Mouse (Mus musculus): ENCODE data around the gene St6galnac3.

Gene St6galnac3

GRCm38 (mm10) chr3:153584836-153585235 is 140.1 kb downstream of the St6galnac3 start:
- no peak for DNase-seq (ENCODE audit: low spot score)

GRCm38 (mm10) chr3:153582065-153582464 is 142.9 kb downstream of the St6galnac3 start:
- DNase-seq (ENCODE audit: low spot score): no peak

DNA sequence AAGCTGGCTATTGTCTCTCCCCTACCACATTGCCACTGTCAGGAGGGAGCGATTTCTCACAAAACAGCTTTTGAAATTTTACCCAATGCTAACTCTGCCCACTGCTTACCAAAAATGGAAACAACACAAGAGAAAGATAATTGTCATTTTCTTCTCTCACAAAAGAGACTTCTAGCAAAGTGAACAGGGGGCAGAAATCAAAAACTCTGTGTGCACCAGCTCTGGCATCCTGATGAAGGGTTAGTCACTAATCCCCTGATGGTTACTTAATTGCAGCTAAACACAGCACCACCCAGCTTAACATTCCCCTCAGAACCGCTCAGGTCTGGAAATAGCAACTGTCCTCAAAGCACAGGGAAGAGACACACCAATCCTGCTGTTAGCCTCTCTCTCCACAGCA is 144.3 kb downstream of the St6galnac3 start:
- DNase-seq (ENCODE audit: low spot score): no peak

DNA sequence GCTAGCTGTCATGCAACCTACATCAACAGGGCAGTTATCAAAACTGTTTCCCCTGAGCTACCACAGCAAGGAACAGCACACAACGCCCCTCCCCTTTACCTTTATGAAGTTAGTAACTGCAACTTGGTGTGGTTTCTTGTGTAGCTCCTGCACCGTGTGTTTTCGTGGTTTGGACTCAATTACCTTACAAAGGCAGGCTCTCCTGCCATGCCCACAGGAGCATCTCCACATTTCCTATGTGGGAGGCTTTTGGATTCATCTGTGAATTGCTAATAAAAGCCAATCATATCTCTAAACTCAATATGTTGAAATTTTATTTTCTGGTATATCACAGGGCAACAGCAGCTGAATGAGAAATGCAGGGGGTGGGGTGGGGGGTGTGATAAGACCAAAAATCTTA is 144.8 kb downstream of the St6galnac3 start:
- no peak for DNase-seq (ENCODE audit: low spot score)

GRCm38 (mm10) chr3:153577286-153577685 is 147.7 kb downstream of the St6galnac3 start:
- no peak for DNase-seq (ENCODE audit: low spot score)

DNA sequence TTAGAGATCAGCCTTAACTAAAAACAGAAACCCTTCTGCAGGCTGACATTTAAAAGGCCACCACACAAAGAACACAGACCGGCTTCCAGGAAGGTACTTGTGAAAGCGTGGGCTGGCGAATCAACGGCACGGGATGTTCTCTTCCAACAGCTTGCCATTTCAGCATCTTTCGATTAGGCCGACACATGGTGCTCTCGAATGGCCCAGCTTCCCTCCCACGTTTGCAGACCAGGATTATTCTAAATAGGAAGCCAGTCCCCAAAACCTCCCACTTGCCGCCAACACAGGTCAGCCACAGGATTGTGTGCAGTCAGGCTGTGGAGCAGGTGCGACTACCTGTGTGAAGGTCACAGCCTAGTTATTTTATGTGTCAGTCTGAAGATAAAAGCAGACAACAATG is 153.8 kb downstream of the St6galnac3 start:
- DNase-seq (ENCODE audit: low spot score): no peak

GRCm38 (mm10) chr3:153568815-153569214 is 156.2 kb downstream of the St6galnac3 start:
- DNase-seq (ENCODE audit: low spot score): no peak

GRCm38 (mm10) chr3:153567913-153568312 is 157.1 kb downstream of the St6galnac3 start:
- DNase-seq (ENCODE audit: low spot score): no peak

- no peak for DNase-seq (ENCODE audit: low spot score)
Measured at GRCm38 (mm10) chr3:153567512-153567911, 157.5 kb downstream of the St6galnac3 start.

- DNase-seq (ENCODE audit: low spot score): no peak
Measured at GRCm38 (mm10) chr3:153566100-153566499, 158.9 kb downstream of the St6galnac3 start.

- DNase-seq (ENCODE audit: low spot score): no peak
Measured at GRCm38 (mm10) chr3:153560897-153561296, 164.1 kb downstream of the St6galnac3 start.

DNA sequence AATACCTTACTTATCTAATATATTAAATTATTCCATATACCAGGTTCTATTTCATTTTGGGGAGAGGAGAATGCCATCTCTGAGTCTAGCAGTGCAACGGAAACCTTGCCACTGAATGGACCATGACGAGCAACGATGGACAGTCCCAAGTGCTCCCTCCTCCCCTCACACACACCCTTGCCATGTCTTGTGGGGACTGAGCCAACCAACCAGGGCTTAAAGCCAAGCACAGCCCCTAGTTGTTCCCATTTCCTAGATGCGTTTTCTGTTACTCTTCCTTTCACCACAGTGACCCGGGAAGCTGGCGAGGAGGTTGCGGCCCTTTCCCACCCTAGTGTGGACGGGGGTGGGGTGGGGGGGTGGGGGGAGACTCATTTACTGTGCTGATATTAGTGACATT is 165.4 kb downstream of the St6galnac3 start:
- DNase-seq (ENCODE audit: low spot score): no peak

DNA sequence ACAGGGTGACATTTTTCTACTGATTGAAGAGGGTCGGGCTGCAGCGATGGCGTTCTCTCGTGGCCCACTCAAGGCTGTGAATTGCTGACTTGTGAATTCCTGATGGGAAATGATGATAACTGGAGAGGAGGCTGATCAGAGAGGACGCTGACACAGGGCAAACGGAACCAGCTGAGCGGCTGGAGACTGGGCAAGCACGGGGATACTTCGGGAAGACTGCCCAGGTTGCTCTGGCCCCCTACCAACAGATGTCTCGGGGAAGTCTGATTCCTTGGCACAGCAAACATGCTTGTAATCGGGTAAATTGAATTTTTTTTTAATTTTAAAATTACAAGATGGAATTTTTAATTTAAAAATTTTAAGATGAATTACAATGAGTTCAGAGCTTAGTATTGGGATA is 168.4 kb downstream of the St6galnac3 start:
- DNase-seq (ENCODE audit: low spot score): no peak

DNA sequence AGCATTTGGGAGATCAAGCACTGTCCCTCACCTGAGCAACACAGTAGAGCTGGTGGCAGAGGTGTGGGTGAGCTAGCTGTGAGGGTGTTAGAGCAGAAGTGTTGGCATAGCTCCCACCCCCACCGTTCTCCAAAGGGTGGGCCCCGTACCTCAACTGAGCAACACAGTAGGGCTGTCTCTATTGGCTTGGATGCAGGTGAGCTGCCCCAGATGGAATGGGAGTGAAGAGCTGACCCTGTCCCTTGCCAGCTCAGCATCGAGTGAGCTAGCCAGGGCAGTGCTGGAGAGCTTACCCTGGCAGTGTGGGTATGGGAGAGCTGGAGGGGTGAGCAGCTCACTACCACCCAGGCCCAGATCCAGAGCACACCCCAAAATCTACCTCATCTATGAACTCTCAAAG is 171.3 kb downstream of the St6galnac3 start:
- DNase-seq (ENCODE audit: low spot score): no peak

DNA sequence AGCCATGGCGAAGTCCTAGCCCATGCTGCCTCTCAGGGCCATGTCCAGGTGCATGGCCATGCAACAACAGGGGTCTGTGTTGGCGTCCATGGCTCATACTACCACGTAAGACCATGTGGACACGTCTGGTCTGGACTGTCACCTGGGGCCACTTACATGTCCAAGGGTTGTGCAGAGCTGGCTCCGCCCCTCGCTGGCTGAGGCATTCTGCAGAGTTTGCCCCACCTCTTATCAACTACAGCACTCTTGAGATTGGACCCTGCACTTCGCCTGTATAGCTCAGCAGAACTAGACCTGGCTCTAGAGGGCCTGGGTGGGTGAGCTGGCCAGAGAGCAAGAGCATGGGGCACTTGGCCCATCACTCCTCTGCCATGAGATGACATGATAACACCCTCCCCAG is 171.7 kb downstream of the St6galnac3 start:
- DNase-seq (ENCODE audit: low spot score): no peak

GRCm38 (mm10) chr3:153546936-153547683 is 177.9 kb downstream of the St6galnac3 start:
- DNase-seq (ENCODE audit: low spot score): no peak

- DNase-seq (ENCODE audit: low spot score): no peak
Measured at GRCm38 (mm10) chr3:153539851-153540250, 185.1 kb downstream of the St6galnac3 start.

- DNase-seq (ENCODE audit: low spot score): no peak
Measured at GRCm38 (mm10) chr3:153538396-153538795, 186.6 kb downstream of the St6galnac3 start.

GRCm38 (mm10) chr3:153537435-153537834 is 187.5 kb downstream of the St6galnac3 start:
- DNase-seq (ENCODE audit: low spot score): no peak

GRCm38 (mm10) chr3:153536260-153536659 is 188.7 kb downstream of the St6galnac3 start:
- DNase-seq (ENCODE audit: low spot score): no peak

DNA sequence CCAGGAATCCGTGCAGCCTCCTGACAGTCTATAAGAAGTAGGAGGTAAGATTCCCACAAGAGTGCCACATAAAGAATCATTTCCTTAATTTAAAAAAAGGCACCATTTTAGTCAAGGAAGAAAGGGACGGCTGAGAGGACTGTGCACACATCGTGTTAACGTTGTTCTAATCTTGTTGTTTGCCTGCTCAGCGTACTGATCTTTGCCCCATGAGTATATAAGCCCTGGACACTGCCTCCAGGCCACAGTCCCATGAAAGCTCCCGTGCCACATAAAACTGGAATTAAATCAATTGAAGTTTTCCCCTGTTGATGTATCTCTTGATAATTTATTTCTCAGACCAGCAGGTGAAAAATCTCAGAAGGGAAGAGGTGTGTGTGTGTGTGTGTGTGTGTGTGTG is 195.8 kb downstream of the St6galnac3 start:
- no peak for DNase-seq (ENCODE audit: low spot score)

- DNase-seq (ENCODE audit: low spot score): no peak
Measured at GRCm38 (mm10) chr3:153525151-153525768, 199.7 kb downstream of the St6galnac3 start.

- no peak for DNase-seq (ENCODE audit: low spot score)
Measured at GRCm38 (mm10) chr3:153516848-153517247, 208.1 kb downstream of the St6galnac3 start.

Data from ovary, adult 18-20 months (tissue).